Mouse (Mus musculus) naive thymus-derived CD4-positive, alpha-beta T cell, adult 5 months (primary cell): ENCODE results near the gene Crabp1. TPM values are rescaled to one million over a fixed set of nuclear protein-coding genes. Genes with fewer than 3 reads are reported as not detected.

ENCODE experiments used
- polyA plus RNA-seq: library from polyadenylated mRNA; unstranded; fragments of 100-300 nt; shearing (Covaris generic); gene quantifications from one replicate; pipeline ENCODE4 v1.2.1, GENCODE M21; 2017

Crabp1 gene
- not detected for polyA plus RNA-seq

GRCm38 (mm10) chr9:54764561-54765217, at the start of gene Crabp1:
Gene Crabp1 (plus strand): TSS chr9:54764748.

GRCm38 (mm10) chr9:54733921-54734638, 30.5 kb upstream of the Crabp1 start, which contains the start of gene Wdr61:
Gene Wdr61 (minus strand): TSS chr9:54734519.

Other genes starting within 250 kb of the Crabp1 start
- gene Sh2d7, start 225.8 kb upstream of the Crabp1 start, polyA plus RNA-seq: not detected
- not detected for gene Cib2, start 204.5 kb upstream of the Crabp1 start, polyA plus RNA-seq
- 74.3 TPM for gene Idh3a, start 178.4 kb upstream of the Crabp1 start, polyA plus RNA-seq
- 5.8 TPM for gene Acsbg1, start 102.9 kb upstream of the Crabp1 start, polyA plus RNA-seq
- gene Dnaja4, start 65.9 kb upstream of the Crabp1 start, polyA plus RNA-seq: 32.0 TPM
- 56.8 TPM for gene Wdr61, start 30.2 kb upstream of the Crabp1 start, polyA plus RNA-seq
- gene Ireb2, start 99.0 kb downstream of the Crabp1 start, polyA plus RNA-seq: 20.6 TPM
- 0.61 TPM for gene Hykk, start 152.5 kb downstream of the Crabp1 start, polyA plus RNA-seq
- gene Psma4, start 186.0 kb downstream of the Crabp1 start, polyA plus RNA-seq: 118 TPM
- gene AY074887, start 186.2 kb downstream of the Crabp1 start, polyA plus RNA-seq: 0.97 TPM
- 0.19 TPM for gene Chrna5, start 216.1 kb downstream of the Crabp1 start, polyA plus RNA-seq